Mouse (Mus musculus) lung, adult 2 months (tissue): ENCODE results near the gene Serpinb12. TPM values are rescaled to one million over a fixed set of nuclear protein-coding genes. Genes with fewer than 3 reads are reported as not detected.

Experiments
- DNase-seq: peaks from one replicate; pipeline ENCODE4 v3.0.0; 2022
- H3K4me1 ChIP-seq: fragments of 200-500 bp; 2 replicates; pipeline ENCODE4 v1.6.1; 2011; ENCODE audit warnings: low read length; ENCODE audit not compliant: control insufficient read depth, insufficient read depth
- H3K4me3 ChIP-seq: fragments of 200-500 bp; replicated peaks from 2 replicates; pipeline ENCODE3; 2011; ENCODE audit warnings: low read depth, mild to moderate bottlenecking, control low read depth, low read length; ENCODE audit errors: extremely low read depth
- CTCF ChIP-seq: fragments of 200-500 bp; IDR thresholded peaks from 2 replicates; pipeline ENCODE4 v1.5.1; 2011; ENCODE audit warnings: mild to moderate bottlenecking, low read length, control low read depth; ENCODE audit not compliant: insufficient read depth
- POLR2A ChIP-seq: fragments of 200-500 bp; IDR thresholded peaks from 2 replicates; pipeline ENCODE4 v1.6.1; 2011; ENCODE audit warnings: low read depth, mild to moderate bottlenecking, control low read depth, low read length, borderline replicate concordance; ENCODE audit errors: extremely low read depth
- WGBS: fragments of 180-500 bp; shearing (Covaris S2); methylation state at CpG from one replicate; pipeline ENCODE4 v1.1.7; 2018; 5-methylcytosine and 5-hydroxymethylcytosine counted together
- polyA plus RNA-seq: library from polyadenylated mRNA; depleted of rRNA; stranded (reverse); fragments of >200 nt; gene quantifications from 2 replicates; pipeline ENCODE4 v1.2.3, GENCODE M21; 2012; rRNA removed

Gene Serpinb12
- polyA plus RNA-seq, 1 experiment: 44.7 TPM

- TF ChIP-seq POLR2A (no peak), CTCF (no peak)
- H3K4me1 ChIP-seq: no peaks in the 10 kb centered on the region
- WGBS: 47% methylated on average over 2 of the region's 2 CpGs
- H3K4me3 ChIP-seq: no peak overlapping the region
- DNase-seq: no peak
These were observed 49.6 kb downstream of the Serpinb12 start for GRCm38 (mm10) chr1:106983865-106984264.

- no peak for DNase-seq
- no peaks in the 10 kb centered on the region for H3K4me1 ChIP-seq
- H3K4me3 ChIP-seq: no peak overlapping the region
- TF ChIP-seq POLR2A (no peak), CTCF (no peak)
- WGBS: 42% methylated on average over 13 of the region's 13 CpGs
These were observed 66.2 kb downstream of the Serpinb12 start for GRCm38 (mm10) chr1:107000424-107000823.

- TF ChIP-seq POLR2A (no peak), CTCF (no peak)
- no peak overlapping the region for H3K4me3 ChIP-seq
- no peak for DNase-seq
- 87% methylated on average over 2 of the region's 2 CpGs for WGBS
- H3K4me1 ChIP-seq: no peaks in the 10 kb centered on the region
These were observed 67.5 kb downstream of the Serpinb12 start for GRCm38 (mm10) chr1:107001754-107002153.

GRCm38 (mm10) chr1:107006316-107006715 lies 72.1 kb downstream of the Serpinb12 start:
- WGBS: 68% methylated on average over 3 of the region's 3 CpGs
- no peaks in the 10 kb centered on the region for H3K4me1 ChIP-seq
- TF ChIP-seq POLR2A (no peak), CTCF (no peak)
- no peak overlapping the region for H3K4me3 ChIP-seq
- DNase-seq: no peak

Other genes with a start within 250 kb of the Serpinb12 start
- gene Bcl2, start 220.2 kb upstream of the Serpinb12 start, polyA plus RNA-seq: 3.0 and 3.8 TPM in 2 replicates
- 10.0 and 23.5 TPM in 2 replicates for gene Kdsr, start 174.7 kb upstream of the Serpinb12 start, polyA plus RNA-seq
- gene Vps4b, start 137.7 kb upstream of the Serpinb12 start, polyA plus RNA-seq: 14.6 and 18.0 TPM in 2 replicates
- 4.0 TPM in 1 of 2 replicates, not detected in the other for gene Serpinb5, start 73.3 kb upstream of the Serpinb12 start, polyA plus RNA-seq
- 0.78 TPM in 1 of 2 replicates, not detected in the other for gene Serpinb13, start 46.5 kb downstream of the Serpinb12 start, polyA plus RNA-seq
- 28.3 TPM in 1 of 2 replicates, not detected in the other for gene Serpinb3a, start 117.9 kb downstream of the Serpinb12 start, polyA plus RNA-seq
- gene Serpinb3d, start 149.1 kb downstream of the Serpinb12 start, polyA plus RNA-seq: not detected in 2 replicates